9 mouse cellular contexts compared by ENCODE assay signal in the genomic region with DNA sequence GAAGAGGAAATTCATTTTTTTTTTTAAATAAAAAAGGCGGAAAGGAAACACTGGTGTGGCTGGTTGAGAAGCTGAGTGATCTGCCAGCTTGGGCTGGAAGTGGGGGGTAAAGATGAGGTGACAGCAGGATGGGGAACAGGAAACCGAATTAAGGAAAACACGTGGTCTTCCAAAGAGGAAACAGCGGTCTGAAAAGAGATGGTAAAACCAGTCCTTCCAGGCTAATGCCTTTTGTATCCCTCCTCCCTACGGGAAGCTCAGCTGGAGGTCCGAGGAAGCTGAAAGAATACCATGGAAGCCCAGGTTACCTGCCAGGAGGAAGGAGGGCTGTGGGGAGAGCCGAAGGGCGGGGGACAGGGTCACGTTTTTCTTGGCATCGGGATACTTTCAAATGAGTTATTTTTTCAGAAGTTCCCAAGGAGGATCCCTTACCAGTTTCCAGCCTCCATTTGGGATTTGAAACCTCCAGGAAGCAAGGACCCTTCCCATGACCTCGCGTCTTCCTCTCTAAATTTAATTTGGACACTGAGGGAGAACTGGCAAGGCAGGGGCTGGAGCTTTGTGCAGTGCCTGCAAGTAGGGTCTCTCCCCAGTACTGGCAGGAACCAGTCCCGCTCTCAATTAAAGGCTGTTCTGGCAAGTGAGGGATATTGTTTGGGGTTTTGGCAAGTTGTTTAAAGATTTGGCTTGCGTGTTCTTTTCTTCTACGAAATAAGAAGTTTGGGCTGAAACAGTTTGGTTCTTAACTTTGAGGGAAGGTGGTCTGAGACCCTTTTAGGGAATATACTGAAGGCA.
DNase-seq lines count a peak whose midpoint lies in the region; ATAC-seq and TF ChIP-seq lines count a peak whose summit lies in the region.
"Had no signal": no experiment of that assay in that cellular context is flagged by ENCODE, and none has a peak within 500 bp of the region (broad histone marks: within the 10 kb centered on the region; RNA-seq: fewer than 3 reads in every experiment).

No protein-coding gene starts in this region.

- intact Hi-C loops in heart, postnatal 25 days (cut with DNase I): loop anchor here (1.0 to 10.0 kb wide), 3 partner anchors 78 to 170 kb away; no protein-coding TSS in a partner anchor

- no peak overlapping the region; the same call in 1 of the 2 replicates for H3K4me3 ChIP-seq in layer of hippocampus, adult 2 months
- no peak overlapping the region for H3K4me3 ChIP-seq in embryonic facial prominence, embryonic 15.5 days (replicated peaks)
- H3K4me3 ChIP-seq in macrophage (ENCODE audit: inconsistent target): no peak overlapping the region
- H3K4me3 ChIP-seq: erythroblast, embryonic 14.5 days had no signal

- H3K4me1 ChIP-seq in embryonic facial prominence, embryonic 15.5 days: peaks cover 16% of the 10 kb centered on the region; the same call in 1 of the 2 replicates

- H3K4me2 ChIP-seq in embryonic facial prominence, embryonic 15.5 days (replicated peaks): peak overlapping the region; percentile 24; the same call in 1 of the 2 replicates

- H3K27me3 ChIP-seq in embryonic facial prominence, embryonic 15.5 days: no peaks in the 10 kb centered on the region

- peak overlapping the region; percentile 44; the same call in 1 of the 2 replicates for H3K27ac ChIP-seq in layer of hippocampus, adult 2 months
- H3K27ac ChIP-seq in embryonic facial prominence, embryonic 15.5 days (replicated peaks): 0 out of 2 replicates have a peak overlapping the region, but pooled peaks have one; percentile 17
- H3K27ac ChIP-seq in macrophage: 0 out of 2 replicates have a peak overlapping the region, but pooled peaks have one; percentile 7

- H3K36me3 ChIP-seq in embryonic facial prominence, embryonic 15.5 days: no peaks in the 10 kb centered on the region
- H3K36me3 ChIP-seq in macrophage (ENCODE audit: inconsistent target): no peaks in the 10 kb centered on the region

- DNase-seq in layer of hippocampus, adult 2 months (ENCODE audit: low spot score in 2 of 2): peak in 1 of 2 experiments; percentile 23
- DNase-seq in layer of hippocampus, adult 11-12 months (ENCODE audit: low spot score): no peak
- peak; percentile 41 for DNase-seq in heart, postnatal 25 days (ENCODE audit: low spot score)
- no peak for DNase-seq in natural killer cell, adult 2 months (ENCODE audit: low spot score in 2 of 2)
- no peak for DNase-seq in thymus, postnatal 0 days (ENCODE audit: low spot score)
- no peak for DNase-seq in ovary, postnatal 10 days (ENCODE audit: low spot score)

- WGBS in embryonic facial prominence, embryonic 15.5 days: 35% methylated on average over 15 of the region's 15 CpGs
- 32% methylated on average over 15 of the region's 15 CpGs for WGBS in macrophage (ENCODE audit: missing documents)

- H3K9me3 ChIP-seq in embryonic facial prominence, embryonic 15.5 days (replicated peaks): no peaks in the 10 kb centered on the region

- TF ChIP-seq CTCF in layer of hippocampus, adult 2 months (conservative IDR thresholded peaks at IDR 0.05): no peak

- ATAC-seq in embryonic facial prominence, embryonic 15.5 days (ENCODE audit: insufficient number of reproducible peaks, low FRiP score, low TSS enrichment, low read depth): no peak

- H3K9ac ChIP-seq in embryonic facial prominence, embryonic 15.5 days: no peak overlapping the region

- H3K79me2 ChIP-seq in macrophage (ENCODE audit: inconsistent target): no peaks in the 10 kb centered on the region
